Mouse (Mus musculus) lung, adult 2 months (tissue): ENCODE measurements around the gene Slit3. TPM values are rescaled to one million over a fixed set of nuclear protein-coding genes. Genes with fewer than 3 reads are reported as not detected.

Source experiments
- DNase-seq: peaks from one replicate; pipeline ENCODE4 v3.0.0; 2022
- H3K4me1 ChIP-seq: fragments of 200-500 bp; 2 replicates; pipeline ENCODE4 v1.6.1; 2011; ENCODE audit warnings: low read length; ENCODE audit not compliant: control insufficient read depth, insufficient read depth
- H3K4me3 ChIP-seq: fragments of 200-500 bp; replicated peaks from 2 replicates; pipeline ENCODE3; 2011; ENCODE audit warnings: low read depth, mild to moderate bottlenecking, control low read depth, low read length; ENCODE audit errors: extremely low read depth
- CTCF ChIP-seq: fragments of 200-500 bp; IDR thresholded peaks from 2 replicates; pipeline ENCODE4 v1.5.1; 2011; ENCODE audit warnings: mild to moderate bottlenecking, low read length, control low read depth; ENCODE audit not compliant: insufficient read depth
- POLR2A ChIP-seq: fragments of 200-500 bp; IDR thresholded peaks from 2 replicates; pipeline ENCODE4 v1.6.1; 2011; ENCODE audit warnings: low read depth, mild to moderate bottlenecking, control low read depth, low read length, borderline replicate concordance; ENCODE audit errors: extremely low read depth
- WGBS: fragments of 180-500 bp; shearing (Covaris S2); methylation state at CpG from one replicate; pipeline ENCODE4 v1.1.7; 2018; 5-methylcytosine and 5-hydroxymethylcytosine counted together
- polyA plus RNA-seq: library from polyadenylated mRNA; depleted of rRNA; stranded (reverse); fragments of >200 nt; gene quantifications from 2 replicates; pipeline ENCODE4 v1.2.3, GENCODE M21; 2012

Gene Slit3
- polyA plus RNA-seq, 1 experiment, result 69.7 TPM

DNA sequence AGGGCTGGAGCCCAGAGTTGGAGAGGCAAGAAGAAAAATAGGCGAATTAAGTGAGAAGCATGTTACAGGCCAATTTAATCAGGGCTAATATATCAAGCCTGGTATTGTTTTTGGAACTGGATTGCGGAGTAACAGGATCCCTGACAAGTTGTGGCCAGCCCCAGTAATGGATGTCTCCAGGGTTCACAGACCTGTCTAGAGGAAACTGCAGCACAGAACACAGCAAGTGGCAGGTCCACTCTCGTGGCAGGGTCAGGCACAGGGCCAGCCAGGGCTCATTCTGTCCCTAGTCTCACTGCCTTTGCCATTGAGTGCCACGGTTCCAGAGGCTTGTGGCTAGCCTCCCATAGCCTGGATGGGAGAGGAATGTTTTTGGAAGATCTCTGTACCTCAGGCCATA, 187.0 kb downstream of the Slit3 start:
- whole genome bisulfite sequencing, result 76% methylated on average over 4 of the region's 4 CpGs
- Histone ChIP-seq H3K4me1 (no peaks in the 10 kb centered on the region; the same call in 1 of the 2 replicates), H3K4me3 (no peak overlapping the region)
- TF ChIP-seq POLR2A (no peak), CTCF (no peak)
- DNase-seq, result no peak

GRCm38 (mm10) chr11:35315449-35316028, 194.5 kb downstream of the Slit3 start:
- TF ChIP-seq CTCF, result no peak
- TF ChIP-seq POLR2A, result no peak
- 69% methylated on average over 5 of the region's 5 CpGs for WGBS
- no peak overlapping the region for H3K4me3 ChIP-seq
- DNase-seq, result no peak
- H3K4me1 ChIP-seq, result no peaks in the 10 kb centered on the region

GRCm38 (mm10) chr11:35317221-35317620, 196.2 kb downstream of the Slit3 start:
- no peak for TF ChIP-seq CTCF
- TF ChIP-seq POLR2A, result no peak
- no peak for DNase-seq
- 81% methylated on average over 5 of the region's 5 CpGs for WGBS
- Histone ChIP-seq H3K4me1 (no peaks in the 10 kb centered on the region), H3K4me3 (no peak overlapping the region)

- 85% methylated on average over 7 of the region's 7 CpGs for WGBS
These were observed 196.9 kb downstream of the Slit3 start for GRCm38 (mm10) chr11:35317775-35318432.

DNA sequence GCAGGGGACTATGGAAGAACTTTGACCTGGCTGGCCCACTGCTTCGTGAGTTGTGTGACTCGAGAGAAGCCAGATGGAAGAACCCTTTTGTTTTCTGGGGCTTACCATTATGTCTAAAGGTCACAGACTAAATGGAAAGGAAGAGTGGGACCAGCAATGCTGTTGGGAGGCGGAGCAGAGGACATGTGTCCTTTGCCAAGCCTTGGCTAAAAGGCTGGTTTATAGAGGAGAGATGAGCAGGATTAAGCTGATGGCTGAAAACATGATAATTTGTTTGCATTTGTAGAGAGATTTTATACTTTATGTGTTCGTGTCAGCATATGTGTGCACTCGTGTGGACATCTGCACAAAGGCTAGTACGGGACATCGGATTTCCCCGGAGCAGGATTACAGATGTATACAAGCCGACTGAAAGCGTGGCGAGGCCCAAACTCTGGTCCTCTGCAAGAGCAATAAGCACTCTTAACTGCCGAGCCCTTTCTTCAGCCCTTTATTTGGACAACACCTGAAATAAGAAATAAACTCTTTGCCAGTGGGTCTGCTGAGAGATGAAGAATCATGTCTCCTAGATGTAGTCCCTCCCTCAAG, 197.5 kb downstream of the Slit3 start:
- TF ChIP-seq POLR2A, result no peak
- no peak for TF ChIP-seq CTCF
- no peak overlapping the region for H3K4me3 ChIP-seq
- DNase-seq, result no peak
- WGBS, result 88% methylated on average over 12 of the region's 12 CpGs
- H3K4me1 ChIP-seq, result no peaks in the 10 kb centered on the region

More at GRCm38 (mm10) chr11:35317775-35318432, 196.9 kb downstream of the Slit3 start:
- no peak overlapping the region for H3K4me3 ChIP-seq
- no peak for DNase-seq
- TF ChIP-seq CTCF, result no peak
- no peak for TF ChIP-seq POLR2A
- H3K4me1 ChIP-seq, result no peaks in the 10 kb centered on the region

GRCm38 (mm10) chr11:35320518-35320917, 199.5 kb downstream of the Slit3 start:
- no peaks in the 10 kb centered on the region for H3K4me1 ChIP-seq
- TF ChIP-seq POLR2A, result no peak
- TF ChIP-seq CTCF, result no peak
- no peak overlapping the region for H3K4me3 ChIP-seq
- no peak for DNase-seq
- 71% methylated on average over 3 of the region's 3 CpGs for WGBS

DNA sequence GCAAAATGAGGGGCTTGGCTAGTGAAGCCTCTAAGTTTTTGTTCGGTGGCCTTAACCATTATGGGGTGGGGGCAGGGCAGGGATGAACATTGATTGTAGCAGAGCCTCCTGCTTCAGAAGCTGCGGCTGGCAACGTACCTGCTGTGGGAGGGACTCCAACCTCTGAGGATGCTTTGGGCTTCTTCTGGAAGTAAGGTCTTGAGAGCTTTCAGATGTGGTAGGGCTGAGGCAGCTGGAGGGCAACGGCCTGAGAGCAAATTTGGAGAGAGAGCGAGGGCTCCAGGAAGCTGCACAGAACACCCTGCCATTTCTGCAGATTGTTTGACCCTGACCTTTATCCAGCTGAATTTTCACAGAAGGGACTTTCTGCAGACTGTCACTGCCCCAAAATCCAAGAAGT, 203.4 kb downstream of the Slit3 start:
- Histone ChIP-seq H3K4me1 (no peaks in the 10 kb centered on the region), H3K4me3 (no peak overlapping the region)
- WGBS, result 64% methylated on average over 5 of the region's 5 CpGs
- DNase-seq, result no peak
- TF ChIP-seq CTCF (no peak), POLR2A (no peak)

DNA sequence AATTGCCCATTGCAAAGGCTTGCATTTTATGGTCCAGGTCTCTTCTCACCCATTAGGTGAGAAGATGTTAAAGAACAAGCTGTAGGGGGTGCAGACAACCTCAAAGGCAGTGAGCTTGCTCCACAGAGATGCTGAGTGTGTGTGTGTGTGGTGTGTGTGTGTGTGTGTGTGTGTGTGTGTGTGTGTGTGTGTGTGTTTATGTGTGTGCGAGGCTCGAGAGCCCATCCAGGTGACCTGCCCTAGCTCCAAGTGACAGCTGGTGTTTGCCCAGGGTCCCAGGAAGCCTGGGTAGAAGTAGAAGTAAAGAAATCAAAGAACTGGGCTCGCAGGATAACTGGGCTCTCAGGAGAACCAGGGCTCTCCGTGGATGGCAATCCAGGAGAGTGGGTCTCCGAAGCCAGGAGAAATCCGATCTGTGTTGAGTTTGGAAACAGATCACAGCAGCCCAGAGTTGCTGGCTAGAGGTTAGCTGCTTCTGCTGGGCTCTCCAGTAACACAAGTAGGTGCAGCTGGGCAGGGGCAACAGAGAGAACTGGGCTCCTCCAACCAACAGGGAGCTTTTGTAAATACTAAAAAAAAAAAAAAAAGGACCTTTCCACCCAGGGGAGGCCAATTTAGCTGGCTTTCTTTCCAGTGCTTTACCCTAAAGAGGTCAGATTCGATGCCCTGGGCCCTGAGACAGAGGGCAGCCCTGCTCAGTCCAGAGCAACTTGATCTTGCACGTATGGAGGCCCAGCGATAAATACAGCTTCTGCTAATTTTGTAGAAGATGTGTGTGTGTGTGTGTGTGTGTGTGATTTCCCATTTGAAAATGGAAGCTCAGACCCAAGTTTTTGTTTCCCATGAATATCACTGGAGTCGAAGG, 204.3 kb downstream of the Slit3 start:
- DNase-seq, result no peak
- 64% methylated on average over 10 of the region's 10 CpGs for WGBS
- TF ChIP-seq POLR2A (no peak), CTCF (no peak)
- H3K4me3 ChIP-seq, result no peak overlapping the region
- no peaks in the 10 kb centered on the region for H3K4me1 ChIP-seq

- no peak overlapping the region for H3K4me3 ChIP-seq
- TF ChIP-seq POLR2A (no peak), CTCF (no peak)
- no peaks in the 10 kb centered on the region for H3K4me1 ChIP-seq
- no peak for DNase-seq
- WGBS, result 51% methylated on average over 3 of the region's 3 CpGs
These were observed 205.3 kb downstream of the Slit3 start for GRCm38 (mm10) chr11:35326346-35326745.
